Mouse (Mus musculus): ENCODE measurements around the gene Rhobtb1.

The Rhobtb1 gene

GRCm38 (mm10) chr10:69211976-69212375, 60.7 kb downstream of the Rhobtb1 start:
- no peak for DNase-seq

- peak; percentile 31 to 45 for DNase-seq
Observed at GRCm38 (mm10) chr10:69212542-69213440, 61.6 kb downstream of the Rhobtb1 start, which contains the start of gene A930033H14Rik. Gene A930033H14Rik (minus strand): TSS chr10:69213098.

- DNase-seq = peak in 1 of 2 experiments; percentile 6
Observed at GRCm38 (mm10) chr10:69213451-69213877, 62.2 kb downstream of the Rhobtb1 start.

- DNase-seq = no peak
Observed at GRCm38 (mm10) chr10:69213986-69214385, 62.8 kb downstream of the Rhobtb1 start.

GRCm38 (mm10) chr10:69217127-69217690, 66.0 kb downstream of the Rhobtb1 start:
- no peak for DNase-seq

- no peak for DNase-seq
Observed at GRCm38 (mm10) chr10:69218458-69219288, 67.4 kb downstream of the Rhobtb1 start.

- DNase-seq = no peak
Observed at GRCm38 (mm10) chr10:69219289-69219626, 68.0 kb downstream of the Rhobtb1 start.

- DNase-seq = no peak
Observed at GRCm38 (mm10) chr10:69220296-69220695, 69.1 kb downstream of the Rhobtb1 start.

- DNase-seq = no peak
Observed at GRCm38 (mm10) chr10:69221148-69221547, 69.9 kb downstream of the Rhobtb1 start.

- DNase-seq = no peak
Observed at GRCm38 (mm10) chr10:69221955-69222354, 70.7 kb downstream of the Rhobtb1 start.

GRCm38 (mm10) chr10:69223232-69223631, 72.0 kb downstream of the Rhobtb1 start:
- DNase-seq = no peak

GRCm38 (mm10) chr10:69224276-69224675, 73.0 kb downstream of the Rhobtb1 start:
- DNase-seq = no peak

- DNase-seq = no peak
Observed at GRCm38 (mm10) chr10:69225471-69225870, 74.2 kb downstream of the Rhobtb1 start.

GRCm38 (mm10) chr10:69225951-69226350, 74.7 kb downstream of the Rhobtb1 start:
- no peak for DNase-seq

GRCm38 (mm10) chr10:69237185-69237584, 86.0 kb downstream of the Rhobtb1 start:
- no peak for DNase-seq

- no peak for DNase-seq
Observed at GRCm38 (mm10) chr10:69237781-69238180, 86.5 kb downstream of the Rhobtb1 start.

GRCm38 (mm10) chr10:69238311-69238710, 87.1 kb downstream of the Rhobtb1 start:
- DNase-seq = no peak

GRCm38 (mm10) chr10:69240530-69240929, 89.3 kb downstream of the Rhobtb1 start:
- no peak for DNase-seq

GRCm38 (mm10) chr10:69245151-69245550, 93.9 kb downstream of the Rhobtb1 start:
- no peak for DNase-seq

- no peak for DNase-seq
Observed at GRCm38 (mm10) chr10:69245906-69246668, 94.9 kb downstream of the Rhobtb1 start.

GRCm38 (mm10) chr10:69246762-69247161, 95.5 kb downstream of the Rhobtb1 start:
- no peak for DNase-seq

GRCm38 (mm10) chr10:69247311-69248033, 96.2 kb downstream of the Rhobtb1 start:
- no peak for DNase-seq

All from thymus, postnatal 36 days (tissue).